Mouse (Mus musculus): Measurements from ENCODE around the gene Cenpa. TPM values are rescaled to one million over a fixed set of nuclear protein-coding genes. Genes with fewer than 3 reads are reported as not detected.

Cenpa gene
- polyA plus RNA-seq, 1 experiment, result 185 TPM

DNA sequence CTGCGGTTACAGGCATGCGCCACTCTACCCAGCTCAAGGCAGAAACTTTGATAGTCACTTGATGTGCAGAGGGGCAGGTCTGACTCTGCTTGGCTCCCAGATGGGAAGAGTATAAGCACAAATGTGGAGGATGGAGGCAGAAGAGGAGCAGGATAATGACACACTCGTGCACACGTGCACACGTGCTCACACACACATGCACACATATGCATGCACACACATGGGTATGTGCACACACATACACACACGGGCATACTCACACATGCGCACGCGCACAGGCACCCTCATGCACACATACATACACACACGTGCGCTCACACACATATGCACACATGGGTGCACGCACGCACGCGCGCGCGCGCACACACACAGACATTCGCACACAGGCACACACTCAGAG lies 46.0 kb upstream of the Cenpa start:
- Histone ChIP-seq H3ac (ENCODE audit: control insufficient read depth, insufficient read length, low read depth) (no peak overlapping the region), H3K4me3 (ENCODE audit: insufficient read depth, poor library complexity, severe bottlenecking) (no peak overlapping the region), H3K79me2 (ENCODE audit: control insufficient read depth, insufficient read depth) (no peaks in the 10 kb centered on the region), H3K36me3 (ENCODE audit: control insufficient read depth, insufficient read depth) (no peaks in the 10 kb centered on the region), H3K27me3 (ENCODE audit: control insufficient read depth, insufficient read depth, insufficient read length) (peaks cover 45% of the 10 kb centered on the region), H3K79me3 (ENCODE audit: low read depth) (no peaks in the 10 kb centered on the region)
- TF ChIP-seq MAX (IDR thresholded peaks at IDR 0.05) (no peak), CEBPB (IDR thresholded peaks at IDR 0.05; ENCODE audit: low read depth) (no peak), USF1 (IDR thresholded peaks at IDR 0.05; ENCODE audit: low read depth) (no peak), MYOD1 (IDR thresholded peaks at IDR 0.05; ENCODE audit: control insufficient read depth, insufficient read length, low read depth) (no peak), MYOG (IDR thresholded peaks at IDR 0.05; ENCODE audit: control insufficient read depth, extremely low read depth, insufficient read length) (no peak), FOSL1 (IDR thresholded peaks at IDR 0.05; ENCODE audit: insufficient read depth, low read length, poor library complexity, severe bottlenecking) (no peak), CTCF (IDR thresholded peaks at IDR 0.05; ENCODE audit: control insufficient read depth, insufficient read depth, insufficient read length) (no peak)

DNA sequence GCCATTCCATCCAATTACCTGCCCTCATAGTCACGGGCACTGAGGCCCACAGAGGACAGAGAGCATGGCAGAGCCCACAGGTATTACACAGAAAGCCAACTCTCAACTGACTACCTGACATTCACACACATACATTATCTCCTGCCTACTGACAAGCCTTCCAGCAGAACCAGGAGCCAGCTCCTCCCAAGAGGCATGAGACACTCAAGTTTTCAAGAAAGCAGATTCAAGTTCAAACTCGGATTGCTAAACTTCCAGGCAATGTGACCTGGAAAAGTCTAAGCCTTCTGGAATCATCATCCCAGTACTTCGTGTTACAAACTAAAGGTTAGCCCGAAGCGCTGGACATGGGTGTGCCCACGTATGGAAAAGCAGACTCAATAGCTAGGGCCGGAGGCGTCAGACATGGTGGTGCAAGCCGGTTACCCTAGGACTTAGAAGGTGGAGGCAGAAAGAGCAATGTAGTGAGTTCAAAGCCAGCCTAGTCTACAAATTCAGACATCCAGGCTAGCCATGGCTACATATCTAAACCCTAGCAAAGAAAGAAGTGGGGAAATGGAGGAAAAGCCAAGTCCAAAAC lies 45.3 kb upstream of the Cenpa start:
- Histone ChIP-seq H3K79me3 (ENCODE audit: low read depth) (no peaks in the 10 kb centered on the region), H3K27me3 (ENCODE audit: control insufficient read depth, insufficient read depth, insufficient read length) (peaks cover 42% of the 10 kb centered on the region), H3ac (ENCODE audit: control insufficient read depth, insufficient read length, low read depth) (no peak overlapping the region), H3K79me2 (ENCODE audit: control insufficient read depth, insufficient read depth) (no peaks in the 10 kb centered on the region), H3K4me3 (ENCODE audit: insufficient read depth, poor library complexity, severe bottlenecking) (no peak overlapping the region), H3K36me3 (ENCODE audit: control insufficient read depth, insufficient read depth) (no peaks in the 10 kb centered on the region)
- TF ChIP-seq FOSL1 (IDR thresholded peaks at IDR 0.05; ENCODE audit: insufficient read depth, low read length, poor library complexity, severe bottlenecking) (no peak), MYOD1 (IDR thresholded peaks at IDR 0.05; ENCODE audit: control insufficient read depth, insufficient read length, low read depth) (no peak), MAX (IDR thresholded peaks at IDR 0.05) (no peak), CEBPB (IDR thresholded peaks at IDR 0.05; ENCODE audit: low read depth) (no peak), USF1 (IDR thresholded peaks at IDR 0.05; ENCODE audit: low read depth) (no peak), MYOG (IDR thresholded peaks at IDR 0.05; ENCODE audit: control insufficient read depth, extremely low read depth, insufficient read length) (no peak), CTCF (IDR thresholded peaks at IDR 0.05; ENCODE audit: control insufficient read depth, insufficient read depth, insufficient read length) (no peak)

DNA sequence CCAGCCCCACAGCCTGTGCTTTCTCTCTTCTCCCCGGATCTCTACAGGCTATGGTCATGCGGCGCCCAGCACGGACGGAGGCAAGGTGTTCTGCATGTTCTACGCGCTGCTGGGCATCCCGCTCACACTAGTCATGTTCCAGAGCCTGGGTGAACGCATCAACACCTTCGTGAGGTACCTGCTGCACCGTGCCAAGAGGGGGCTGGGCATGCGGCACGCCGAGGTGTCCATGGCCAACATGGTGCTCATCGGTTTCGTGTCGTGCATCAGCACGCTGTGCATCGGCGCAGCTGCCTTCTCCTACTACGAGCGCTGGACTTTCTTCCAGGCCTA lies 44.8 kb upstream of the Cenpa start:
- H3ac ChIP-seq (ENCODE audit: control insufficient read depth, insufficient read length, low read depth), result no peak overlapping the region
- no peaks in the 10 kb centered on the region for H3K79me2 ChIP-seq (ENCODE audit: control insufficient read depth, insufficient read depth)
- no peaks in the 10 kb centered on the region for H3K79me3 ChIP-seq (ENCODE audit: low read depth)
- no peaks in the 10 kb centered on the region for H3K36me3 ChIP-seq (ENCODE audit: control insufficient read depth, insufficient read depth)
- H3K4me3 ChIP-seq (ENCODE audit: insufficient read depth, poor library complexity, severe bottlenecking), result no peak overlapping the region
- no peak for TF ChIP-seq MYOD1 (IDR thresholded peaks at IDR 0.05; ENCODE audit: control insufficient read depth, insufficient read length, low read depth)
- H3K27me3 ChIP-seq (ENCODE audit: control insufficient read depth, insufficient read depth, insufficient read length), result peaks cover 37% of the 10 kb centered on the region

GRCm38 (mm10) chr5:30622177-30622840 lies 44.3 kb upstream of the Cenpa start:
- peaks cover 37% of the 10 kb centered on the region for H3K27me3 ChIP-seq (ENCODE audit: control insufficient read depth, insufficient read depth, insufficient read length)

GRCm38 (mm10) chr5:30622841-30623185 lies 43.8 kb upstream of the Cenpa start:
- Histone ChIP-seq H3K27me3 (ENCODE audit: control insufficient read depth, insufficient read depth, insufficient read length) (peaks cover 37% of the 10 kb centered on the region), H3K79me3 (ENCODE audit: low read depth) (no peaks in the 10 kb centered on the region), H3K4me3 (ENCODE audit: insufficient read depth, poor library complexity, severe bottlenecking) (no peak overlapping the region), H3K79me2 (ENCODE audit: control insufficient read depth, insufficient read depth) (no peaks in the 10 kb centered on the region), H3ac (ENCODE audit: control insufficient read depth, insufficient read length, low read depth) (no peak overlapping the region), H3K36me3 (ENCODE audit: control insufficient read depth, insufficient read depth) (no peaks in the 10 kb centered on the region)
- TF ChIP-seq MAX (IDR thresholded peaks at IDR 0.05), result no peak
- TF ChIP-seq MYOG (IDR thresholded peaks at IDR 0.05; ENCODE audit: control insufficient read depth, extremely low read depth, insufficient read length), result no peak
- no peak for TF ChIP-seq USF1 (IDR thresholded peaks at IDR 0.05; ENCODE audit: low read depth)
- TF ChIP-seq FOSL1 (IDR thresholded peaks at IDR 0.05; ENCODE audit: insufficient read depth, low read length, poor library complexity, severe bottlenecking), result no peak
- TF ChIP-seq CEBPB (IDR thresholded peaks at IDR 0.05; ENCODE audit: low read depth), result no peak
- no peak for TF ChIP-seq CTCF (IDR thresholded peaks at IDR 0.05; ENCODE audit: control insufficient read depth, insufficient read depth, insufficient read length)
- TF ChIP-seq MYOD1 (IDR thresholded peaks at IDR 0.05; ENCODE audit: control insufficient read depth, insufficient read length, low read depth), result no peak

More at GRCm38 (mm10) chr5:30622177-30622840, 44.3 kb upstream of the Cenpa start:
- no peaks in the 10 kb centered on the region for H3K79me3 ChIP-seq (ENCODE audit: low read depth)
- H3K4me3 ChIP-seq (ENCODE audit: insufficient read depth, poor library complexity, severe bottlenecking), result no peak overlapping the region
- TF ChIP-seq FOSL1 (IDR thresholded peaks at IDR 0.05; ENCODE audit: insufficient read depth, low read length, poor library complexity, severe bottlenecking) (no peak), MYOD1 (IDR thresholded peaks at IDR 0.05; ENCODE audit: control insufficient read depth, insufficient read length, low read depth) (no peak), USF1 (IDR thresholded peaks at IDR 0.05; ENCODE audit: low read depth) (no peak), CEBPB (IDR thresholded peaks at IDR 0.05; ENCODE audit: low read depth) (no peak), MYOG (IDR thresholded peaks at IDR 0.05; ENCODE audit: control insufficient read depth, extremely low read depth, insufficient read length) (no peak), CTCF (IDR thresholded peaks at IDR 0.05; ENCODE audit: control insufficient read depth, insufficient read depth, insufficient read length) (no peak), MAX (IDR thresholded peaks at IDR 0.05) (no peak)
- no peak overlapping the region for H3ac ChIP-seq (ENCODE audit: control insufficient read depth, insufficient read length, low read depth)
- no peaks in the 10 kb centered on the region for H3K79me2 ChIP-seq (ENCODE audit: control insufficient read depth, insufficient read depth)
- no peaks in the 10 kb centered on the region for H3K36me3 ChIP-seq (ENCODE audit: control insufficient read depth, insufficient read depth)

GRCm38 (mm10) chr5:30623380-30623779 lies 43.2 kb upstream of the Cenpa start:
- no peaks in the 10 kb centered on the region for H3K36me3 ChIP-seq (ENCODE audit: control insufficient read depth, insufficient read depth)
- TF ChIP-seq USF1 (IDR thresholded peaks at IDR 0.05; ENCODE audit: low read depth), result no peak
- no peak for TF ChIP-seq MYOD1 (IDR thresholded peaks at IDR 0.05; ENCODE audit: control insufficient read depth, insufficient read length, low read depth)
- TF ChIP-seq MAX (IDR thresholded peaks at IDR 0.05), result no peak
- no peak for TF ChIP-seq CEBPB (IDR thresholded peaks at IDR 0.05; ENCODE audit: low read depth)
- H3K79me3 ChIP-seq (ENCODE audit: low read depth), result no peaks in the 10 kb centered on the region
- no peak overlapping the region for H3K4me3 ChIP-seq (ENCODE audit: insufficient read depth, poor library complexity, severe bottlenecking)
- no peaks in the 10 kb centered on the region for H3K79me2 ChIP-seq (ENCODE audit: control insufficient read depth, insufficient read depth)
- no peak overlapping the region for H3ac ChIP-seq (ENCODE audit: control insufficient read depth, insufficient read length, low read depth)
- peaks cover 37% of the 10 kb centered on the region for H3K27me3 ChIP-seq (ENCODE audit: control insufficient read depth, insufficient read depth, insufficient read length)
